Mouse (Mus musculus): ENCODE measurements around the gene Wdr86.

DNA sequence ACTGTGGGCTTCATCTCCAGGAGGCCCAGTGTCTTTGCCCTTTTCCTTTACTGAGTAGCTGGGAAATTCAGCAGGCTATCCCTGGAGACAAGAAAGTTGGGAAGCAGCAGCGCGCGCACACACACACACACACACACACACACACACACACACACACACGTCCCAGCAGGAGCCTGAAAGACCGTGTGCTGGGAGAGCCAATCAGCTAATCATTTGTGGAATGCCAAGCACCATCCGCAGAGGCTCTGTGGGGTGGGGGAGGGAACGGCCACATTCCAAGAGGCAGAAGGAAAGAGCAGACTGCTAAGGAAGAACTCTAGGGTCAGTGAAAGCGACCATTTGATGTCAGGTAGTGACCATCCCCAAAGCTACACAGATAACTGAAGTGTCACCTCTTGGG, 2.6 kb upstream of the Wdr86 start:
- TF ChIP-seq CTCF (IDR thresholded peaks at IDR 0.05; ENCODE audit: low read depth) (no peak), EP300 (optimal IDR thresholded peaks at IDR 0.05) (no peak)

All from stomach, postnatal 0 days (tissue).